Mouse (Mus musculus) liver, postnatal 0 days (tissue): Measurements from ENCODE around the gene Atoh8. TPM values are rescaled to one million over a fixed set of nuclear protein-coding genes. Genes with fewer than 3 reads are reported as not detected.

ENCODE experiments used
- ATAC-seq: fragments of 200-750 bp; cut with Nextera tagmentation; 2 replicates; pipeline ENCODE4 v1.8.0; 2017; ENCODE audit warnings: mild to moderate bottlenecking, moderate library complexity
- DNase-seq: peaks from one replicate; pipeline ENCODE4 v3.0.0-alpha.2; 2016
- H3K27ac ChIP-seq: fragments of 300-500 bp; sonication (generic); 2 replicates; pipeline ENCODE4 v1.5.1; 2014; ENCODE audit warnings: antibody characterized with exemption, moderate library complexity, mild to moderate bottlenecking, low read depth
- H3K27me3 ChIP-seq: fragments of 300-500 bp; sonication (generic); 2 replicates; pipeline ENCODE4 v1.6.1; 2014; ENCODE audit warnings: low read length, control low read depth, mixed read lengths; ENCODE audit not compliant: insufficient read depth
- H3K36me3 ChIP-seq: fragments of 300-500 bp; sonication (generic); replicated peaks from 2 replicates; pipeline ENCODE4 v1.6.1; 2014; ENCODE audit warnings: mild to moderate bottlenecking, control low read depth, low read length, moderate library complexity, mixed read lengths; ENCODE audit not compliant: insufficient read depth
- H3K4me1 ChIP-seq: fragments of 300-500 bp; sonication (generic); 2 replicates; pipeline ENCODE4 v1.6.1; 2014; ENCODE audit warnings: antibody characterized with exemption, mild to moderate bottlenecking, control low read depth; ENCODE audit not compliant: insufficient read depth
- H3K4me2 ChIP-seq: fragments of 300-500 bp; sonication (generic); 2 replicates; pipeline ENCODE4 v1.6.1; 2014; ENCODE audit warnings: low read depth, mild to moderate bottlenecking, low read length, moderate library complexity, mixed read lengths
- H3K4me3 ChIP-seq: fragments of 300-500 bp; sonication (generic); 2 replicates; pipeline ENCODE4 v1.5.1; 2014; ENCODE audit warnings: low read depth, low read length
- H3K9ac ChIP-seq: fragments of 300-500 bp; sonication (generic); replicated peaks from 2 replicates; pipeline ENCODE4 v1.6.1; 2014; ENCODE audit warnings: mild to moderate bottlenecking, moderate library complexity
- H3K9me3 ChIP-seq: fragments of 300-500 bp; sonication (generic); 2 replicates; pipeline ENCODE4 v1.6.1; 2016; ENCODE audit warnings: mild to moderate bottlenecking, control low read depth, low read length, mixed read lengths
- CTCF ChIP-seq: sonication (generic); IDR thresholded peaks from 2 replicates; pipeline ENCODE4 v1.5.1; 2016; ENCODE audit warnings: antibody characterized with exemption, low read depth
- EP300 ChIP-seq: IDR thresholded peaks from 2 replicates; pipeline ENCODE4 v1.6.1; 2016; ENCODE audit warnings: antibody characterized with exemption, low read depth, mild to moderate bottlenecking
- WGBS: fragments of 180-500 bp; shearing (Covaris S2); extraction: QIAGEN DNeasy Blood & Tissue Kit; methylation state at CpG from one replicate; pipeline ENCODE4 v1.1.7; 2014; ENCODE audit not compliant: insufficient replicate concordance; 5-methylcytosine and 5-hydroxymethylcytosine counted together
- polyA plus RNA-seq: library from polyadenylated mRNA; unstranded; fragments of >200 nt; fragmentation: Nextera tagmentation; extraction: Ambion mirVana; gene quantifications from 2 replicates; pipeline ENCODE4 v1.2.1, GENCODE M21; 2015

Atoh8 gene
- polyA plus RNA-seq, 1 experiment from 2014 or later, result 0.96 TPM

- H3K9me3 ChIP-seq, result no peaks in the 10 kb centered on the region
- TF ChIP-seq EP300 (peak; percentile 77), CTCF (no peak)
Observed at GRCm38 (mm10) chr6:72160991-72161390, 74.4 kb downstream of the Atoh8 start.

GRCm38 (mm10) chr6:72159861-72160395, 75.4 kb downstream of the Atoh8 start:
- WGBS, result 73% methylated on average over 10 of the region's 10 CpGs
- ATAC-seq (no peak), DNase-seq (no peak)
- peaks cover 10% of the 10 kb centered on the region for H3K36me3 ChIP-seq
- no peak overlapping the region for H3K4me2 ChIP-seq
- 0 out of 2 replicates have a peak overlapping the region, but pooled peaks have one; percentile 18 for H3K9ac ChIP-seq
- no peaks in the 10 kb centered on the region for H3K9me3 ChIP-seq
- H3K4me3 ChIP-seq, result no peak overlapping the region
- TF ChIP-seq EP300 (no peak), CTCF (no peak)
- H3K27ac ChIP-seq, result peak overlapping the region; percentile 95
- peaks cover 32% of the 10 kb centered on the region for H3K4me1 ChIP-seq
- H3K27me3 ChIP-seq, result no peaks in the 10 kb centered on the region

More at GRCm38 (mm10) chr6:72160991-72161390, 74.4 kb downstream of the Atoh8 start:
- Histone ChIP-seq H3K4me3 (no peak overlapping the region), H3K27ac (peak overlapping the region; percentile 95), H3K9ac (no peak overlapping the region), H3K27me3 (no peaks in the 10 kb centered on the region), H3K36me3 (no peaks in the 10 kb centered on the region; the same call in 1 of the 2 replicates), H3K4me2 (no peak overlapping the region), H3K4me1 (peaks cover 32% of the 10 kb centered on the region)
- ATAC-seq (no peak), DNase-seq (no peak)
- 70% methylated on average over 3 of the region's 3 CpGs for WGBS

GRCm38 (mm10) chr6:72158966-72159764, 76.2 kb downstream of the Atoh8 start:
- WGBS, result 77% methylated on average over 8 of the region's 8 CpGs

More at GRCm38 (mm10) chr6:72158966-72159764, 76.2 kb downstream of the Atoh8 start:
- Histone ChIP-seq H3K9ac (no peak overlapping the region), H3K36me3 (peaks cover 17% of the 10 kb centered on the region), H3K4me2 (no peak overlapping the region), H3K9me3 (no peaks in the 10 kb centered on the region), H3K4me3 (no peak overlapping the region), H3K27ac (peak overlapping the region; percentile 62), H3K27me3 (no peaks in the 10 kb centered on the region), H3K4me1 (peaks cover 27% of the 10 kb centered on the region)
- DNase-seq (no peak), ATAC-seq (peak; percentile 26)
- TF ChIP-seq EP300 (0 out of 2 replicates have a peak, but pooled peaks have one; percentile 35), CTCF (peak; percentile 47)

Other genes with a start within 250 kb of the Atoh8 start
- gene St3gal5, start 138.0 kb downstream of the Atoh8 start, polyA plus RNA-seq, result 175 and 212 TPM in 2 replicates
- 0.16 and 0.20 TPM in 2 replicates for gene Sftpb, start 69.0 kb upstream of the Atoh8 start, polyA plus RNA-seq
- gene Usp39, start 109.6 kb upstream of the Atoh8 start, polyA plus RNA-seq, result 21.1 and 21.7 TPM in 2 replicates
- gene 0610030E20Rik, start 111.7 kb upstream of the Atoh8 start, polyA plus RNA-seq, result 13.0 and 13.3 TPM in 2 replicates
- 92.3 and 113 TPM in 2 replicates for gene Tmem150a, start 119.9 kb upstream of the Atoh8 start, polyA plus RNA-seq
- gene Rnf181, start 131.4 kb upstream of the Atoh8 start, polyA plus RNA-seq, result 61.0 and 63.2 TPM in 2 replicates
- gene Vamp5, start 144.9 kb upstream of the Atoh8 start, polyA plus RNA-seq, result 50.8 and 53.1 TPM in 2 replicates
- 263 and 277 TPM in 2 replicates for gene Vamp8, start 155.1 kb upstream of the Atoh8 start, polyA plus RNA-seq
- 16.2 and 20.7 TPM in 2 replicates for gene Ggcx, start 178.7 kb upstream of the Atoh8 start, polyA plus RNA-seq
- gene Mat2a, start 204.0 kb upstream of the Atoh8 start, polyA plus RNA-seq, result 111 and 138 TPM in 2 replicates